Mouse (Mus musculus): ENCODE measurements around the gene Nanp. TPM values are rescaled to one million over a fixed set of nuclear protein-coding genes. Genes with fewer than 3 reads are reported as not detected.
A peak's percentile ranks its signal among the peaks of the same experiment; 100 is the strongest.

Gene Nanp
- 46.5 and 51.9 TPM in 2 replicates for polyA plus RNA-seq (2014; fragmentation: Nextera tagmentation; extraction: Ambion mirVana)

GRCm38 (mm10) chr2:151039232-151039695 is at the start of gene Nanp, which contains the start of gene Ninl:
Nanp (minus strand) TSS chr2:151039398.
Ninl (minus strand) TSS chr2:151039382.
- H3K27ac ChIP-seq (ENCODE audit: low read depth, low read length): 0 out of 2 replicates have a peak within 1 kb of the TSS, but pooled peaks have one; percentile 14
- WGBS: 1% methylated on average over 34 of the region's 34 CpGs
- no peaks in the 10 kb centered on the region for H3K36me3 ChIP-seq (ENCODE audit: control insufficient read depth, insufficient read depth, low read length)
- no peaks in the 10 kb centered on the region for H3K27me3 ChIP-seq (ENCODE audit: control insufficient read depth, insufficient read depth, low read length)
- no peaks in the 10 kb centered on the region for H3K9me3 ChIP-seq (ENCODE audit: control insufficient read depth, low read length)
- peak within 1 kb of the TSS; percentile 89 for H3K9ac ChIP-seq (ENCODE audit: low read length)
- peaks cover 6% of the 10 kb centered on the region; the same call in 1 of the 2 replicates for H3K4me1 ChIP-seq (replicated peaks; ENCODE audit: control insufficient read depth, insufficient read depth, low read length)
- DNase-seq (ENCODE audit: low spot score) (peak; percentile 96), ATAC-seq (replicated peaks; ENCODE audit: low FRiP score) (peak; percentile 97)
- peak within 1 kb of the TSS; percentile 58 for H3K4me2 ChIP-seq (ENCODE audit: low read depth, low read length, severe bottlenecking)
- H3K4me3 ChIP-seq (ENCODE audit: low read depth, low read length): peak within 1 kb of the TSS; percentile 58

GRCm38 (mm10) chr2:151056637-151057036 is 17.4 kb upstream of the Nanp start:
- WGBS: 83% methylated on average over 1 of the region's 1 CpGs
- no peak for DNase-seq (ENCODE audit: low spot score)
- no peak overlapping the region for H3K4me2 ChIP-seq (ENCODE audit: low read depth, low read length, severe bottlenecking)
- no peak overlapping the region for H3K27ac ChIP-seq (ENCODE audit: low read depth, low read length)
- no peaks in the 10 kb centered on the region for H3K36me3 ChIP-seq (ENCODE audit: control insufficient read depth, insufficient read depth, low read length)
- no peaks in the 10 kb centered on the region for H3K27me3 ChIP-seq (ENCODE audit: control insufficient read depth, insufficient read depth, low read length)
- no peaks in the 10 kb centered on the region for H3K9me3 ChIP-seq (ENCODE audit: control insufficient read depth, low read length)
- no peaks in the 10 kb centered on the region for H3K4me1 ChIP-seq (replicated peaks; ENCODE audit: control insufficient read depth, insufficient read depth, low read length)
- no peak overlapping the region for H3K4me3 ChIP-seq (ENCODE audit: low read depth, low read length)
- no peak overlapping the region for H3K9ac ChIP-seq (ENCODE audit: low read length)
- no peak for ATAC-seq (replicated peaks; ENCODE audit: low FRiP score)

DNA sequence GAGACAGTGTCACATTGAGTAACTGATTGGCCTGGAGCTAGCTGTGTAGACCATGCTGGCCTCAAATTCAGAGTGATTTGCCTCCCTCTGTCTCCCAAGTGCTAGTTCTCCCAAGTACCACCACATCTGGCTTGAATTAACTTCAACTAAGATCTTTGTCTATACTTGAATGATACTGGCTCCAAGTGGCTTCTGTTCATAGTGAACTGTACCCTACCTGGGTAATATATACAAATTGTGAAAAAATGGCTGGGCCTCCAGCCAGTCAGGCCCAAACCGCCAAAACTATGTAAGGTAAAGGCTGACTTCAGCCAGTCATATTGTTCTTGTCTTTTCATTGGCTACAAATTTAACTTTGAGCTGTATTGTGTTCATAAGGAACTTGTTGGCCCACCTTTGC is 1.2 kb upstream of the Nanp start:
- H3K9ac ChIP-seq (ENCODE audit: low read length): no peak overlapping the region
- H3K36me3 ChIP-seq (ENCODE audit: control insufficient read depth, insufficient read depth, low read length): no peaks in the 10 kb centered on the region
- 82% methylated on average over 1 of the region's 1 CpGs for WGBS
- no peak for ATAC-seq (replicated peaks; ENCODE audit: low FRiP score)
- no peak overlapping the region for H3K27ac ChIP-seq (ENCODE audit: low read depth, low read length)
- no peak for DNase-seq (ENCODE audit: low spot score)
- H3K4me3 ChIP-seq (ENCODE audit: low read depth, low read length): no peak overlapping the region
- no peak overlapping the region for H3K4me2 ChIP-seq (ENCODE audit: low read depth, low read length, severe bottlenecking)
- no peaks in the 10 kb centered on the region for H3K27me3 ChIP-seq (ENCODE audit: control insufficient read depth, insufficient read depth, low read length)
- peaks cover 6% of the 10 kb centered on the region; the same call in 1 of the 2 replicates for H3K4me1 ChIP-seq (replicated peaks; ENCODE audit: control insufficient read depth, insufficient read depth, low read length)
- H3K9me3 ChIP-seq (ENCODE audit: control insufficient read depth, low read length): no peaks in the 10 kb centered on the region

DNA sequence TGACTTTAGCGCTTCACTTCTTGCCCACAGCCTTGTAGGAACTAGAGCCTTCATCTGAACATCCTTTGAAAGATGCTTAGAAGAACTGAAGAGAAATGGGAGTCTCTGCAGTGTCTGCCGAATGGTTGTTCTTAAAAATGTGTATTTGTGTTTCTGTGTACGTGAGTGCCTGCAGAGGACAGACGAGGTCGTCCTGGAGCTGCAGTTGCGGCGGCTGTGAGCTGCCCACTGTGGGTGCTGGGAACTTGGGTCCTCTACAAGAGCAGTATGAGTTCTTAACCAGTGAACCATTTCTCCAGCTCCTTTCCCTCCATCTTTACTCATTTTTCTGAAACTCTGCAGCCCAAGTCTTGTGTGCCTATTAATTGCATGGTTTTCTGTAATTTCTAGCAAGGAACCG is 528 bp upstream of the Nanp start:
- Histone ChIP-seq H3K27me3 (ENCODE audit: control insufficient read depth, insufficient read depth, low read length) (no peaks in the 10 kb centered on the region), H3K4me2 (ENCODE audit: low read depth, low read length, severe bottlenecking) (peak overlapping the region; percentile 58), H3K4me3 (ENCODE audit: low read depth, low read length) (peak overlapping the region; percentile 58), H3K27ac (ENCODE audit: low read depth, low read length) (0 out of 2 replicates have a peak overlapping the region, but pooled peaks have one; percentile 6), H3K9me3 (ENCODE audit: control insufficient read depth, low read length) (no peaks in the 10 kb centered on the region), H3K4me1 (replicated peaks; ENCODE audit: control insufficient read depth, insufficient read depth, low read length) (peaks cover 6% of the 10 kb centered on the region; the same call in 1 of the 2 replicates), H3K36me3 (ENCODE audit: control insufficient read depth, insufficient read depth, low read length) (no peaks in the 10 kb centered on the region), H3K9ac (ENCODE audit: low read length) (peak overlapping the region; percentile 89)
- ATAC-seq (replicated peaks; ENCODE audit: low FRiP score) (peak; percentile 23; the same call in 1 of the 2 replicates), DNase-seq (ENCODE audit: low spot score) (peak; percentile 61)
- WGBS: 48% methylated on average over 8 of the region's 8 CpGs

DNA sequence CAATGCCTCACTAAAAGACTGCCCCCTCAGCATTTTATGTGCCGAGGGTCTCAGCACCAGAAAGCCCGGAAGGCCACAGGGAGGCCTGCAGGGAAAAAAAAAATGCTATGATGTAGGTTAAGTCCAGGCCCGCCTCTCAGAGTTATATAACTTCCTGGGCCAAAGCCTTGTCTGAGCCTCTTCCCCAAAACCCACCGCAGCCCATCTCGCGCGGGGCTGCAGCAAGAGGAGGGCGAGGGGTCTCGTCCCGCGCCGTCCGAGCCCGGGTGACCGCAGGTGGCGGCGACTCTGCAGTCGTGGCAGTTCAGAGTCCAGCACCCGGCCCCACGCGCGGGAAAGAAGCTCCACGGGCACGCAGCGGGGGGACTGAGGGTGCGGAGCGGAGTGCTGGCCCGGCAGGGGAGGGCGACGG is 381 bp downstream of the Nanp start:
- no peaks in the 10 kb centered on the region for H3K9me3 ChIP-seq (ENCODE audit: control insufficient read depth, low read length)
- H3K36me3 ChIP-seq (ENCODE audit: control insufficient read depth, insufficient read depth, low read length): no peaks in the 10 kb centered on the region
- H3K4me1 ChIP-seq (replicated peaks; ENCODE audit: control insufficient read depth, insufficient read depth, low read length): peaks cover 6% of the 10 kb centered on the region; the same call in 1 of the 2 replicates
- WGBS: under 1% methylated on average over 30 of the region's 30 CpGs
- peak overlapping the region; percentile 89 for H3K9ac ChIP-seq (ENCODE audit: low read length)
- H3K27ac ChIP-seq (ENCODE audit: low read depth, low read length): 0 out of 2 replicates have a peak overlapping the region, but pooled peaks have one; percentile 14
- ATAC-seq (replicated peaks; ENCODE audit: low FRiP score) (no peak; the same call in 1 of the 2 replicates), DNase-seq (ENCODE audit: low spot score) (peak; percentile 80)
- H3K27me3 ChIP-seq (ENCODE audit: control insufficient read depth, insufficient read depth, low read length): no peaks in the 10 kb centered on the region
- peak overlapping the region; percentile 58 for H3K4me3 ChIP-seq (ENCODE audit: low read depth, low read length)
- H3K4me2 ChIP-seq (ENCODE audit: low read depth, low read length, severe bottlenecking): peak overlapping the region; percentile 58

DNA sequence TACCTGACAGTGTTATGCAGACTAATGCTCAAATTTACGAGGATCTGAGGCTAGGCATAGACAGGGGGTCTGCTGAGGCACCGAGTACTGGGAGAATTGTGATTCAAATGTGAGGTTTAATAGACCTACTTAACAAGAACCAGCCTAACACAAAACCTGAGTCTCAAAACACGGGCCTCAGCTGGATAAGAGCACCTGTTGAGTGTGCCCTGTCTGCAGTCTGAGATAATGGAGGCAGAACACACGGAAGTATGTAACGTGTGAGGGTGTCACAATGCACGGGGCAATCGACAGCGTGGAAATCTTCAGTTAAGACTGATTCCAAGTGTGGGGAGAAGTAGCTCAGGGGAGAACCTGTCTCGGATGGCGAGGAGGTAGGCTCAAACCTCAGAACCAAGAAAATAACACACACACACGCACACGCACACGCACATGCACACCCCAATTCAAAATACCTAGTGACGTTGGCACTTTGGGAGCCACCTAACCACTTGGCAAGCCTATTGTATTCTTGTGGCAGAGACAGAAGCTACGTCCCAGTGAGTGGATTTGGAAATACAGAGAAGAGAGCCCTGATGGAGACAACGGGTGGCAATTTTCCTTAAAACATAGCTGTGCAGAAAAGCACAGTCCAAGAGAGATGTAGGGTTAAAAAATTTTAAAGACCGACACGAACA is 1.2 kb downstream of the Nanp start:
- 69% methylated on average over 18 of the region's 18 CpGs for WGBS
- no peak overlapping the region for H3K27ac ChIP-seq (ENCODE audit: low read depth, low read length)

DNA sequence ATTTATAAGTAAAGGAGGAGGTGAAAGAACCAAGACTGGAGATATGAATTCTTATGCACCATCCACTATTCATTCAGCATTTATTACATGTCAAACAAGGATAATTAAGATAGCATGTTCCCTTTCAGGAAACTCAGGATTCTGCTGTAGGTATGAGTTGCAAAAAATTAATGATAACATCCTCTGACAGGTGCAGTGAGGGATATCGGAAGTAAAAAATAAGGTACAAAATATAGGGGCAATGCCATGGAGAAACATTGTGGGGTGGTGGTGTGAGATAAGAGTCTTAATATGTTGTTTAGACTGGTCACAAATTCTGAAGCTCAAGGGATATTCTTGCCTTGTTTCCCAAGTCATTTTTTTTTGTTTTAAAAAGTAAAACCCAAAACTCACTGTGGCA is 1.9 kb downstream of the Nanp start:
- 94% methylated on average over 1 of the region's 1 CpGs for WGBS
- no peak overlapping the region for H3K4me2 ChIP-seq (ENCODE audit: low read depth, low read length, severe bottlenecking)
- H3K4me3 ChIP-seq (ENCODE audit: low read depth, low read length): no peak overlapping the region

More for the DNA sequence above, 1.2 kb downstream of the Nanp start:
- Histone ChIP-seq H3K4me1 (replicated peaks; ENCODE audit: control insufficient read depth, insufficient read depth, low read length) (peaks cover 6% of the 10 kb centered on the region; the same call in 1 of the 2 replicates), H3K27me3 (ENCODE audit: control insufficient read depth, insufficient read depth, low read length) (no peaks in the 10 kb centered on the region), H3K9me3 (ENCODE audit: control insufficient read depth, low read length) (no peaks in the 10 kb centered on the region), H3K4me3 (ENCODE audit: low read depth, low read length) (peak overlapping the region; percentile 58), H3K4me2 (ENCODE audit: low read depth, low read length, severe bottlenecking) (peak overlapping the region; percentile 58), H3K9ac (ENCODE audit: low read length) (peak overlapping the region; percentile 89), H3K36me3 (ENCODE audit: control insufficient read depth, insufficient read depth, low read length) (no peaks in the 10 kb centered on the region)
- ATAC-seq (replicated peaks; ENCODE audit: low FRiP score) (no peak; the same call in 1 of the 2 replicates), DNase-seq (ENCODE audit: low spot score) (no peak)

GRCm38 (mm10) chr2:151036721-151037120 is 2.5 kb downstream of the Nanp start:
- H3K27ac ChIP-seq (ENCODE audit: low read depth, low read length): no peak overlapping the region
- no peak overlapping the region for H3K4me3 ChIP-seq (ENCODE audit: low read depth, low read length)
- H3K4me1 ChIP-seq (replicated peaks; ENCODE audit: control insufficient read depth, insufficient read depth, low read length): peaks cover 6% of the 10 kb centered on the region; the same call in 1 of the 2 replicates
- no peaks in the 10 kb centered on the region for H3K36me3 ChIP-seq (ENCODE audit: control insufficient read depth, insufficient read depth, low read length)
- H3K9ac ChIP-seq (ENCODE audit: low read length): no peak overlapping the region
- ATAC-seq (replicated peaks; ENCODE audit: low FRiP score) (no peak), DNase-seq (ENCODE audit: low spot score) (no peak)
- no peaks in the 10 kb centered on the region for H3K27me3 ChIP-seq (ENCODE audit: control insufficient read depth, insufficient read depth, low read length)
- no peak overlapping the region for H3K4me2 ChIP-seq (ENCODE audit: low read depth, low read length, severe bottlenecking)
- no peaks in the 10 kb centered on the region for H3K9me3 ChIP-seq (ENCODE audit: control insufficient read depth, low read length)
- 94% methylated on average over 2 of the region's 2 CpGs for WGBS

More for the DNA sequence above, 1.9 kb downstream of the Nanp start:
- H3K27me3 ChIP-seq (ENCODE audit: control insufficient read depth, insufficient read depth, low read length): no peaks in the 10 kb centered on the region
- no peak overlapping the region for H3K9ac ChIP-seq (ENCODE audit: low read length)
- peaks cover 6% of the 10 kb centered on the region; the same call in 1 of the 2 replicates for H3K4me1 ChIP-seq (replicated peaks; ENCODE audit: control insufficient read depth, insufficient read depth, low read length)
- no peak for ATAC-seq (replicated peaks; ENCODE audit: low FRiP score)
- DNase-seq (ENCODE audit: low spot score): no peak
- no peak overlapping the region for H3K27ac ChIP-seq (ENCODE audit: low read depth, low read length)
- H3K36me3 ChIP-seq (ENCODE audit: control insufficient read depth, insufficient read depth, low read length): no peaks in the 10 kb centered on the region
- H3K9me3 ChIP-seq (ENCODE audit: control insufficient read depth, low read length): no peaks in the 10 kb centered on the region

Measured in forebrain, embryonic 11.5 days (tissue).